Comparison of ENCODE assay signal across 13 mouse cellular contexts in genomic region chr2:116073311-116073904, GRCm38 (mm10). TPM values are rescaled to one million over a fixed set of nuclear protein-coding genes. Genes with fewer than 3 reads are reported as not detected.
DNase-seq lines count a peak whose midpoint lies in the region; ATAC-seq lines count a peak whose summit lies in the region.
"Had no signal": no experiment of that assay in that cellular context is flagged by ENCODE, and none has a peak within 500 bp of the region (broad histone marks: within the 10 kb centered on the region; RNA-seq: fewer than 3 reads in every experiment).

No protein-coding gene starts in this region.

- H3K36me3 ChIP-seq in kidney, embryonic 16.5 days (ENCODE audit: insufficient read depth, low read length) = no peaks in the 10 kb centered on the region
- no peaks in the 10 kb centered on the region for H3K36me3 ChIP-seq in forebrain, embryonic 15.5 days
- H3K36me3 ChIP-seq in midbrain, embryonic 10.5 days = no peaks in the 10 kb centered on the region
- H3K36me3 ChIP-seq in stomach, embryonic 15.5 days = no peaks in the 10 kb centered on the region
- no peaks in the 10 kb centered on the region for H3K36me3 ChIP-seq in limb, embryonic 10.5 days

- no peaks in the 10 kb centered on the region; the same call in 1 of the 2 replicates for H3K27me3 ChIP-seq in kidney, embryonic 16.5 days (ENCODE audit: insufficient read depth, low read length)
- H3K27me3 ChIP-seq in forebrain, embryonic 15.5 days = no peaks in the 10 kb centered on the region
- peaks cover 98% of the 10 kb centered on the region for H3K27me3 ChIP-seq in midbrain, embryonic 10.5 days (ENCODE audit: low read depth, poor library complexity, severe bottlenecking)
- H3K27me3 ChIP-seq in stomach, embryonic 15.5 days (replicated peaks) = no peaks in the 10 kb centered on the region
- peaks cover 77% of the 10 kb centered on the region for H3K27me3 ChIP-seq in limb, embryonic 10.5 days (ENCODE audit: low read depth, poor library complexity, severe bottlenecking)

- WGBS in kidney, embryonic 16.5 days = 26% methylated on average over 9 of the region's 9 CpGs
- WGBS in forebrain, embryonic 15.5 days = 29% methylated on average over 9 of the region's 9 CpGs
- 6% methylated on average over 9 of the region's 9 CpGs for WGBS in midbrain, embryonic 10.5 days
- 38% methylated on average over 9 of the region's 9 CpGs for WGBS in stomach, embryonic 15.5 days
- 23% methylated on average over 9 of the region's 9 CpGs for WGBS in limb, embryonic 10.5 days

- peak overlapping the region; percentile 39 for H3K4me2 ChIP-seq in kidney, embryonic 16.5 days (replicated peaks; ENCODE audit: low read depth, low read length)
- H3K4me2 ChIP-seq in forebrain, embryonic 15.5 days (replicated peaks) = peak overlapping the region; percentile 78
- 0 out of 2 replicates have a peak overlapping the region, but pooled peaks have one; percentile 14 for H3K4me2 ChIP-seq in stomach, embryonic 15.5 days

- no peak for ATAC-seq in kidney, embryonic 16.5 days (ENCODE audit: low FRiP score, low TSS enrichment)
- ATAC-seq in forebrain, embryonic 15.5 days (replicated peaks) = no peak
- ATAC-seq in stomach, embryonic 15.5 days (ENCODE audit: insufficient read depth, low FRiP score, low read depth) = no peak

- intact Hi-C loops in left cerebral cortex, postnatal 36 days (cut with DNase I) = loop anchor here (2.0 to 10.0 kb wide), 2 partner anchors 219 to 349 kb away; no protein-coding TSS in a partner anchor

- H3K4me3 ChIP-seq in kidney, embryonic 16.5 days (ENCODE audit: low read length) = peak overlapping the region; percentile 15
- H3K4me3 ChIP-seq in forebrain, embryonic 15.5 days = peak overlapping the region; percentile 79
- H3K4me3 ChIP-seq in midbrain, embryonic 10.5 days = peak overlapping the region; percentile 83; the same call in 1 of the 2 replicates
- no peak overlapping the region for H3K4me3 ChIP-seq in stomach, embryonic 15.5 days (replicated peaks)
- H3K4me3 ChIP-seq in limb, embryonic 10.5 days = no peak overlapping the region

- H3K9ac ChIP-seq in kidney, embryonic 16.5 days (replicated peaks; ENCODE audit: low read length) = 0 out of 2 replicates have a peak overlapping the region, but pooled peaks have one; percentile 51
- peak overlapping the region; percentile 81 for H3K9ac ChIP-seq in forebrain, embryonic 15.5 days (replicated peaks)
- H3K9ac ChIP-seq in stomach, embryonic 15.5 days = no peak overlapping the region

- H3K27ac ChIP-seq in kidney, embryonic 16.5 days (ENCODE audit: low read length) = peak overlapping the region; percentile 53
- peak overlapping the region; percentile 99 for H3K27ac ChIP-seq in forebrain, embryonic 15.5 days (replicated peaks)
- no peak overlapping the region for H3K27ac ChIP-seq in midbrain, embryonic 10.5 days (replicated peaks)
- H3K27ac ChIP-seq in stomach, embryonic 15.5 days = peak overlapping the region; percentile 35; the same call in 1 of the 2 replicates
- no peak overlapping the region for H3K27ac ChIP-seq in limb, embryonic 10.5 days

- no peaks in the 10 kb centered on the region for H3K9me3 ChIP-seq in kidney, embryonic 16.5 days (ENCODE audit: low read length)
- no peaks in the 10 kb centered on the region for H3K9me3 ChIP-seq in forebrain, embryonic 15.5 days
- H3K9me3 ChIP-seq in midbrain, embryonic 10.5 days (replicated peaks) = no peaks in the 10 kb centered on the region
- no peaks in the 10 kb centered on the region for H3K9me3 ChIP-seq in stomach, embryonic 15.5 days
- no peaks in the 10 kb centered on the region for H3K9me3 ChIP-seq in limb, embryonic 10.5 days (replicated peaks)

- H3K4me1 ChIP-seq in kidney, embryonic 16.5 days (ENCODE audit: insufficient read depth, low read length) = peaks cover 27% of the 10 kb centered on the region
- H3K4me1 ChIP-seq in forebrain, embryonic 15.5 days = peaks cover 36% of the 10 kb centered on the region
- H3K4me1 ChIP-seq in midbrain, embryonic 10.5 days = peaks cover 65% of the 10 kb centered on the region
- no peaks in the 10 kb centered on the region for H3K4me1 ChIP-seq in stomach, embryonic 15.5 days
- H3K4me1 ChIP-seq in limb, embryonic 10.5 days = peaks cover 56% of the 10 kb centered on the region

- no peak for DNase-seq in kidney, adult 18-20 months
- DNase-seq in midbrain, embryonic 10.5 days (ENCODE audit: low spot score) = no peak
- DNase-seq in limb, embryonic 10.5 days (ENCODE audit: low spot score) = no peak
- no peak for DNase-seq in left cerebral cortex, postnatal 36 days (ENCODE audit: low spot score in 2 of 2)
- DNase-seq: cerebellum, adult 8-10 months; kidney, postnatal 36 days; left cerebral cortex, postnatal 4 days; lung, adult 2 months; right cerebral cortex, postnatal 14 days; thymus, adult 2 months had no signal

RNA-seq across cellular contexts. Expression of gene Meis2, which starts 7.8 kb away (rescaled TPM):
- 72.6 and 90.3 TPM in 2 replicates for polyA plus RNA-seq in kidney, embryonic 16.5 days (2015; fragmentation: Nextera tagmentation; extraction: Ambion mirVana)
- polyA plus RNA-seq in forebrain, embryonic 15.5 days (2015; fragmentation: Nextera tagmentation; extraction: Ambion mirVana) = 155 and 167 TPM in 2 replicates
- 34.4 and 44.0 TPM in 2 replicates for polyA plus RNA-seq in midbrain, embryonic 10.5 days (2016; fragmentation: Nextera tagmentation; extraction: Ambion mirVana)
- 53.0 and 57.8 TPM in 2 replicates for polyA plus RNA-seq in stomach, embryonic 15.5 days (2015; fragmentation: Nextera tagmentation; extraction: Ambion mirVana)
- 63.2 and 65.7 TPM in 2 replicates for polyA plus RNA-seq in limb, embryonic 10.5 days (2016; fragmentation: Nextera tagmentation; extraction: Ambion mirVana)
- 100 to 1,000 TPM; 100 to 123 TPM for total RNA-seq in left cerebral cortex, postnatal 36 days (2021)

Comparison
In these comparisons a context has a peak if more than half of its experiments do, and no peak if none do; other contexts are left out.
1. H3K27ac ChIP-seq: peak in kidney, embryonic 16.5 days (single experiment), forebrain, embryonic 15.5 days (single experiment) and stomach, embryonic 15.5 days (single experiment); none in midbrain, embryonic 10.5 days (single experiment) and limb, embryonic 10.5 days (single experiment).
2. H3K4me2 ChIP-seq: peak in every context shown above with its lines; median percentile 78 in forebrain, embryonic 15.5 days; 39 in kidney, embryonic 16.5 days; 14 in stomach, embryonic 15.5 days.
3. H3K4me3 ChIP-seq: peak in kidney, embryonic 16.5 days (single experiment), forebrain, embryonic 15.5 days (single experiment) and midbrain, embryonic 10.5 days (single experiment); none in stomach, embryonic 15.5 days (single experiment) and limb, embryonic 10.5 days (single experiment).